Mouse (Mus musculus) CH12.LX (cell line): Measurements from ENCODE around the gene Crtc1. TPM values are rescaled to one million over a fixed set of nuclear protein-coding genes. Genes with fewer than 3 reads are reported as not detected.

Source experiments
- DNase-seq: peaks from one replicate; pipeline ENCODE4 v3.0.0-alpha.2; 2013; ENCODE audit errors: extremely low read depth
- H3K27ac ChIP-seq: 2 replicates; pipeline ENCODE4 v1.5.1; 2012; ENCODE audit warnings: low read depth, mild to moderate bottlenecking, control low read depth, moderate library complexity; ENCODE audit not compliant: insufficient read depth
- H3K27me3 ChIP-seq: replicated peaks from 2 replicates; pipeline ENCODE3; 2012; ENCODE audit warnings: inconsistent platforms
- H3K36me3 ChIP-seq, 2 experiments: replicated peaks in 1 of 2; 2 replicates each; pipeline versions ENCODE3 to v1.6.1; 2012; ENCODE audit warnings: inconsistent platforms in 1 of 2, low read length in 1 of 2, mild to moderate bottlenecking in 1 of 2, mixed read lengths in 1 of 2, moderate library complexity in 1 of 2; ENCODE audit not compliant: control insufficient read depth in 1 of 2, insufficient read depth in 1 of 2
- H3K4me1 ChIP-seq, 2 experiments: 2 replicates each; pipeline ENCODE4 v1.6.1; 2012; ENCODE audit warnings: inconsistent platforms in 1 of 2, moderate library complexity in 1 of 2; ENCODE audit not compliant: insufficient read depth in 2 of 2, control insufficient read depth in 1 of 2
- H3K4me2 ChIP-seq: 2 replicates; pipeline ENCODE4 v1.6.1; 2012; ENCODE audit warnings: low read depth, mild to moderate bottlenecking, control low read depth; ENCODE audit not compliant: poor library complexity, insufficient read depth, severe bottlenecking
- H3K4me3 ChIP-seq, 3 experiments: fragments of 150-350 bp in 1 of 3; sonication (generic) in 1 of 3; replicated peaks in 1 of 3; 2 replicates each; pipeline versions ENCODE3 to v1.5.1; 2011 to 2012; ENCODE audit warnings: low read depth in 2 of 3, low read length in 2 of 3, mild to moderate bottlenecking in 2 of 3, moderate library complexity in 2 of 3, control low read depth in 1 of 3, improper control_type of control experiment in 1 of 3, inconsistent platforms in 1 of 3, mixed read lengths in 1 of 3; ENCODE audit not compliant: poor library complexity in 1 of 3
- H3K79me2 ChIP-seq: replicated peaks from 2 replicates; pipeline ENCODE4 v1.6.1; 2012; ENCODE audit warnings: mild to moderate bottlenecking, moderate library complexity; ENCODE audit not compliant: control insufficient read depth, poor library complexity, insufficient read depth, severe bottlenecking; ENCODE audit errors: extremely low read depth
- H3K9ac ChIP-seq: 2 replicates; pipeline ENCODE4 v1.6.1; 2012; ENCODE audit warnings: low read depth, mild to moderate bottlenecking, control low read depth, moderate library complexity; ENCODE audit not compliant: insufficient read depth
- H3K9me3 ChIP-seq: replicated peaks from 2 replicates; pipeline ENCODE3; 2012; ENCODE audit warnings: low read length, inconsistent platforms, mixed read lengths
- CHD2 ChIP-seq: IDR thresholded peaks from 2 replicates; pipeline ENCODE4 v1.6.1; 2011; ENCODE audit warnings: low read length, improper control_type of control experiment
- CTCF ChIP-seq, 2 experiments: IDR thresholded peaks in 1 of 2; conservative IDR thresholded peaks in 1 of 2; 2 replicates each; pipeline ENCODE4 v1.5.1; 2011 to 2012; ENCODE audit warnings: low read depth in 2 of 2, low read length in 2 of 2, improper control_type of control experiment in 1 of 2, inconsistent platforms in 1 of 2, mild to moderate bottlenecking in 1 of 2, moderate library complexity in 1 of 2
- ELF1 ChIP-seq: IDR thresholded peaks from 2 replicates; pipeline ENCODE4 v1.6.1; 2014; ENCODE audit warnings: low read depth, mild to moderate bottlenecking, inconsistent platforms, low read length, improper control_type of control experiment
- EP300 ChIP-seq: IDR thresholded peaks from 2 replicates; pipeline ENCODE4 v1.6.1; 2011; ENCODE audit warnings: low read length, improper control_type of control experiment
- ETS1 ChIP-seq: conservative IDR thresholded peaks from 2 replicates; pipeline ENCODE4 v1.6.1; 2012; ENCODE audit warnings: low read depth, mild to moderate bottlenecking, inconsistent platforms, low read length, improper control_type of control experiment, moderate library complexity
- GABPA ChIP-seq: IDR thresholded peaks from 2 replicates; pipeline ENCODE4 v1.6.1; 2012; ENCODE audit warnings: low read depth, low read length, improper control_type of control experiment, inconsistent platforms; ENCODE audit not compliant: insufficient replicate concordance
- HCFC1 ChIP-seq: IDR thresholded peaks from 2 replicates; pipeline ENCODE4 v1.6.1; 2012; ENCODE audit warnings: low read depth, mild to moderate bottlenecking, inconsistent platforms, low read length, improper control_type of control experiment
- MAZ ChIP-seq: IDR thresholded peaks from 2 replicates; pipeline ENCODE4 v1.6.1; 2012; ENCODE audit warnings: low read depth, mild to moderate bottlenecking, inconsistent platforms, low read length, improper control_type of control experiment, moderate library complexity
- MEF2A ChIP-seq: IDR thresholded peaks from 2 replicates; pipeline ENCODE4 v1.6.1; 2014; ENCODE audit warnings: low read depth, mild to moderate bottlenecking, inconsistent platforms, low read length, improper control_type of control experiment, borderline replicate concordance
- NELFE ChIP-seq: IDR thresholded peaks from 2 replicates; pipeline ENCODE4 v1.6.1; 2011; ENCODE audit warnings: low read depth, low read length, improper control_type of control experiment
- POLR2A ChIP-seq: IDR thresholded peaks from 2 replicates; pipeline ENCODE4 v1.6.1; 2011; ENCODE audit warnings: low read depth, mild to moderate bottlenecking, improper control_type of control experiment, low read length
- RAD21 ChIP-seq: IDR thresholded peaks from 2 replicates; pipeline ENCODE4 v1.6.1; 2011; ENCODE audit warnings: low read depth, mild to moderate bottlenecking, low read length, improper control_type of control experiment, moderate library complexity
- RCOR1 ChIP-seq: conservative IDR thresholded peaks from 2 replicates; pipeline ENCODE4 v1.6.1; 2012; ENCODE audit warnings: low read depth, mild to moderate bottlenecking, inconsistent platforms, low read length, improper control_type of control experiment
- SMC3 ChIP-seq: IDR thresholded peaks from 2 replicates; pipeline ENCODE4 v1.6.1; 2011; ENCODE audit warnings: low read depth, low read length, improper control_type of control experiment
- TBP ChIP-seq: conservative IDR thresholded peaks from 2 replicates; pipeline ENCODE4 v1.6.1; 2011; ENCODE audit warnings: low read depth, low read length, improper control_type of control experiment
- TCF12 ChIP-seq: IDR thresholded peaks from 2 replicates; pipeline ENCODE4 v1.6.1; 2014; ENCODE audit warnings: low read depth, mild to moderate bottlenecking, inconsistent platforms, low read length, improper control_type of control experiment
- ZC3H11A ChIP-seq: IDR thresholded peaks from 2 replicates; pipeline ENCODE4 v1.6.1; 2012; ENCODE audit warnings: low read depth, mild to moderate bottlenecking, inconsistent platforms, low read length, improper control_type of control experiment
- ZKSCAN1 ChIP-seq: IDR thresholded peaks from 2 replicates; pipeline ENCODE4 v1.6.1; 2012; ENCODE audit warnings: low read depth, inconsistent platforms, low read length, improper control_type of control experiment, borderline replicate concordance
- ZNF384 ChIP-seq: IDR thresholded peaks from 2 replicates; pipeline ENCODE4 v1.6.1; 2012; ENCODE audit warnings: low read depth, low read length, improper control_type of control experiment, inconsistent platforms
- dilution Hi-C: fragments of 300-500 bp; cut with MboI; formaldehyde crosslinking; loops from 2 replicates; pipeline ENCODE4 v1.14.3; 2020; ENCODE audit warnings: low sequenced_read_pairs; ENCODE audit not compliant: extremely low pct_unique_long_range_greater_than_20kb, extremely low pct_ligation_motif_present
- in situ Hi-C: fragments of 300-500 bp; cut with MboI; formaldehyde crosslinking; loops from 3 replicates; pipeline ENCODE4 v1.14.3; 2019; ENCODE audit warnings: low sequenced_read_pairs, low pct_ligation_motif_present, low pct_unique_long_range_greater_than_20kb, mixed read lengths
- polyA plus RNA-seq: library from polyadenylated mRNA; unstranded; fragments of >175 nt; gene quantifications from 2 replicates; pipeline ENCODE4 v1.2.1, GENCODE M21; 2012; ENCODE audit warnings: low read depth; ENCODE audit not compliant: insufficient read length
- total RNA-seq, 2 experiments: library from RNA; depleted of rRNA; stranded (reverse); fragments of 300-350 nt in 1 of 2; fragments of >200 nt in 1 of 2; gene quantifications; 2 replicates each; pipeline ENCODE4 v1.2.3; 2012 to 2014

Crtc1 gene
- total and polyA plus RNA-seq, 3 experiments = 2.0 to 8.6 (median 2.2) TPM

DNA sequence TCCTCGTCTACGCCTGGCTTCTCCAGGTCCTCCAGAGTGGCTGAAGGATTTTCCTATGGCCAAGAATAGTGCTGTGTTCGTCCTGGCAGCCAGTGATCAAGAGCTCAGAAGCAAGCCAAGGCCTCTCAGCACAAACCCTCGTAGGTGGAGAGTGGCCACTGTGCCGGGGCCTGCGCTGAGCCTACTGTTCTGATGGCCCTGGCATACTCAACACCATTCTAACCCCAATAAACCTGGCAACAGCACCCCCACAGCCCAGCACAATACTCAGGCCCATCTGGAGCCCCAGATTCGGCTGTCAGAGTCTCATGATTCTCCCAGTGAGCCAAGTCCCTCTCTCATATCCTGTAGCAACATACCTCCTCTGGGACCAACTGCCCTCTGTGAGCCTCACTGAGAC lies 98.7 kb downstream of the Crtc1 start:
- no peaks in the 10 kb centered on the region for H3K9me3 ChIP-seq
- H3K4me3 ChIP-seq = no peak overlapping the region
- no peaks in the 10 kb centered on the region for H3K27me3 ChIP-seq
- dilution Hi-C loops = no loop called here
- H3K36me3 ChIP-seq = peaks cover 89 to 98% of the 10 kb centered on the region in 2 experiments
- H3K79me2 ChIP-seq = peaks cover 20% of the 10 kb centered on the region
- no peak overlapping the region for H3K27ac ChIP-seq
- DNase-seq = no peak
- no peak overlapping the region for H3K4me2 ChIP-seq
- TF ChIP-seq MEF2A (no peak), ZKSCAN1 (no peak), POLR2A (no peak), SMC3 (no peak), ZC3H11A (no peak), TBP (no peak), TCF12 (no peak), MAZ (no peak), ZNF384 (no peak), CTCF (conservative IDR thresholded peaks at IDR 0.05 in 1 of 2, IDR thresholded peaks at IDR 0.05 in 1 of 2; ENCODE audit: low read depth in 2 of 2, low read length in 2 of 2) (no peak), EP300 (no peak), NELFE (no peak), ETS1 (no peak), HCFC1 (no peak)
- H3K4me1 ChIP-seq = no peaks in the 10 kb centered on the region; a peak in 1 of 4 replicates
- H3K9ac ChIP-seq = no peak overlapping the region
- in situ Hi-C loops = no loop called here

DNA sequence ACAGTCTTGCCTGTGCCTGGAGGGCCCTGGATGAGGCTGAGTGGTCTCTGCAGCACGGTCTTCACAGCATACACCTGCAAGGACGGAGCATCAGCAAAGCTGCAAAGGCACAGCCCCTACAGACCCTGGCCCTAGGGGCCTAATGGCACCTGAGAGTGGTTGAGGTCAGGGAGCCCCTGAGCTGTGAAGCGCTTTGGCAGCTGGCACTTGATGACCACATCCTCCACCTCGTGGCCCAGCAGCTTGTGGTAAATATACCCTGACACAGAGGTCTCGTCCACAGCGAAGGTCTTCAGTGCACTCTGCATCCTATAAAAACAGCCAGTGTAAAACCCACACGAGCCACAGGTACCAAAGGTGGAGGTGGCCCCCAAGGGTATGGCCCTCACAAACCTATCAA lies 100.4 kb downstream of the Crtc1 start:
- H3K9ac ChIP-seq = no peak overlapping the region
- no peak overlapping the region for H3K27ac ChIP-seq
- no peaks in the 10 kb centered on the region for H3K9me3 ChIP-seq
- dilution Hi-C loops = no loop called here
- peaks cover 99 to 100% of the 10 kb centered on the region in 2 experiments for H3K36me3 ChIP-seq
- no peak overlapping the region for H3K4me2 ChIP-seq
- peaks cover 6% of the 10 kb centered on the region for H3K79me2 ChIP-seq
- H3K4me1 ChIP-seq = no peaks in the 10 kb centered on the region; a peak in 1 of 4 replicates
- in situ Hi-C loops = no loop called here
- DNase-seq = no peak
- H3K4me3 ChIP-seq = no peak overlapping the region
- no peak for TF ChIP-seq RCOR1
- TF ChIP-seq GABPA = no peak
- no peak for TF ChIP-seq POLR2A
- TF ChIP-seq RAD21 = no peak
- TF ChIP-seq CHD2 = no peak
- no peak for TF ChIP-seq HCFC1
- TF ChIP-seq CTCF (conservative IDR thresholded peaks at IDR 0.05 in 1 of 2, IDR thresholded peaks at IDR 0.05 in 1 of 2; ENCODE audit: low read depth in 2 of 2, low read length in 2 of 2) = no peak
- TF ChIP-seq ELF1 = no peak
- H3K27me3 ChIP-seq = no peaks in the 10 kb centered on the region
